ENCODE assay signal across 8 mouse cellular contexts in genomic region chr15:78843581-78844469, GRCm38 (mm10). TPM values are rescaled to one million over a fixed set of nuclear protein-coding genes. Genes with fewer than 3 reads are reported as not detected.
DNase-seq lines count a peak whose midpoint lies in the region; ATAC-seq and TF ChIP-seq lines count a peak whose summit lies in the region.

No protein-coding gene starts in this region.

- TF ChIP-seq CTCF in liver, adult 2 months (IDR thresholded peaks at IDR 0.05; ENCODE audit: low read depth, low read length) = peak; percentile 19; the same call in 1 of the 2 replicates

- peak overlapping the region; percentile 96 for H3K4me3 ChIP-seq in liver, adult 2 months (ENCODE audit: insufficient read depth, low read depth, low read length)
- peak overlapping the region; percentile 50 for H3K4me3 ChIP-seq in forebrain, embryonic 16.5 days (replicated peaks; ENCODE audit: low read length)
- H3K4me3 ChIP-seq in kidney, embryonic 14.5 days (ENCODE audit: low read length) = peak overlapping the region; percentile 68

- no peak for ATAC-seq in forebrain, embryonic 16.5 days
- no peak for ATAC-seq in kidney, embryonic 14.5 days (ENCODE audit: low FRiP score, low TSS enrichment)

- peak; percentile 69 for DNase-seq in liver, adult 2 months (ENCODE audit: extremely low read depth, low read depth, low spot score)
- DNase-seq in liver = no peak
- peak; percentile 67 to 75 for DNase-seq in lung, postnatal 4 days
- DNase-seq in thymus, postnatal 25 days = peak; percentile 79
- DNase-seq in right cerebral cortex, postnatal 25 days = no peak
- DNase-seq in cerebellum, postnatal 36 days = no peak

- H3K27me3 ChIP-seq in liver, adult 2 months (ENCODE audit: control insufficient read depth, insufficient read depth, low read length) = no peaks in the 10 kb centered on the region
- peaks cover 23% of the 10 kb centered on the region for H3K27me3 ChIP-seq in forebrain, embryonic 16.5 days (replicated peaks; ENCODE audit: control insufficient read depth, insufficient read depth, low read length)
- peaks cover 8% of the 10 kb centered on the region for H3K27me3 ChIP-seq in kidney, embryonic 14.5 days (ENCODE audit: control insufficient read depth, insufficient read depth, low read length)

- no peaks in the 10 kb centered on the region for H3K9me3 ChIP-seq in forebrain, embryonic 16.5 days (ENCODE audit: control insufficient read depth, low read length)
- no peaks in the 10 kb centered on the region for H3K9me3 ChIP-seq in kidney, embryonic 14.5 days (ENCODE audit: control insufficient read depth, low read length)

- H3K9ac ChIP-seq in liver, adult 2 months (ENCODE audit: low read depth, low read length) = peak overlapping the region; percentile 95
- no peak overlapping the region for H3K9ac ChIP-seq in forebrain, embryonic 16.5 days (replicated peaks; ENCODE audit: low read depth, low read length)
- H3K9ac ChIP-seq in kidney, embryonic 14.5 days (ENCODE audit: low read depth, low read length) = peak overlapping the region; percentile 89

- H3K27ac ChIP-seq in liver, adult 2 months (replicated peaks; ENCODE audit: insufficient read depth, low read depth, low read length) = peak overlapping the region; percentile 99
- H3K27ac ChIP-seq in forebrain, embryonic 16.5 days (ENCODE audit: low read length) = no peak overlapping the region
- peak overlapping the region; percentile 91 for H3K27ac ChIP-seq in kidney, embryonic 14.5 days (ENCODE audit: low read depth, low read length)

- H3K36me3 ChIP-seq in liver, adult 2 months (ENCODE audit: control insufficient read depth, insufficient read depth, low read length) = no peaks in the 10 kb centered on the region
- H3K36me3 ChIP-seq in forebrain, embryonic 16.5 days (ENCODE audit: control insufficient read depth, insufficient read depth) = no peaks in the 10 kb centered on the region
- peaks cover 11% of the 10 kb centered on the region; the same call in 1 of the 2 replicates for H3K36me3 ChIP-seq in kidney, embryonic 14.5 days (ENCODE audit: control insufficient read depth, insufficient read depth, low read length)

- WGBS in liver, adult 2 months = 4% methylated on average over 21 of the region's 21 CpGs
- 45% methylated on average over 21 of the region's 21 CpGs for WGBS in forebrain, embryonic 16.5 days
- WGBS in kidney, embryonic 14.5 days = 35% methylated on average over 21 of the region's 21 CpGs

- peaks cover 47% of the 10 kb centered on the region for H3K4me1 ChIP-seq in liver, adult 2 months (ENCODE audit: control insufficient read depth, insufficient read depth, low read length)
- peaks cover 30% of the 10 kb centered on the region for H3K4me1 ChIP-seq in forebrain, embryonic 16.5 days (replicated peaks; ENCODE audit: control insufficient read depth, insufficient read depth, low read length)
- peaks cover 48% of the 10 kb centered on the region for H3K4me1 ChIP-seq in kidney, embryonic 14.5 days (ENCODE audit: control insufficient read depth, insufficient read depth, low read length)

- peaks cover 15% of the 10 kb centered on the region; the same call in 1 of the 2 replicates for H3K79me2 ChIP-seq in liver, adult 2 months (ENCODE audit: control insufficient read depth, insufficient read depth, low read length)

- no peak for TF ChIP-seq POLR2A in liver, adult 2 months (IDR thresholded peaks at IDR 0.05; ENCODE audit: extremely low read depth, insufficient read depth, low read length)

- peak overlapping the region; percentile 82; the same call in 1 of the 2 replicates for H3K4me2 ChIP-seq in forebrain, embryonic 16.5 days (ENCODE audit: low read length)
- H3K4me2 ChIP-seq in kidney, embryonic 14.5 days (replicated peaks; ENCODE audit: low read depth, low read length) = peak overlapping the region; percentile 83

RNA-seq across cellular contexts. Expression of gene Cdc42ep1, which starts 1.4 kb away (rescaled TPM):
- total RNA-seq in liver, adult 2 months (2014; rRNA removed) = 6.5 and 8.5 TPM in 2 replicates
- 39.7 and 42.7 TPM in 2 replicates for polyA plus RNA-seq in liver, adult 2 months (2012; rRNA removed)
- 9.7 and 11.0 TPM in 2 replicates for polyA plus RNA-seq in forebrain, embryonic 16.5 days (2015; fragmentation: Nextera tagmentation; extraction: Ambion mirVana)
- polyA plus RNA-seq in kidney, embryonic 14.5 days (2014; fragmentation: Nextera tagmentation; extraction: Ambion mirVana) = 28.4 and 37.9 TPM in 2 replicates

RNA-seq across cellular contexts. Expression of gene Lgals2, which starts 11.5 kb away (rescaled TPM):
- 0.55 TPM in 1 of 2 replicates, not detected in the other for total RNA-seq in liver, adult 2 months (2014; rRNA removed)
- polyA plus RNA-seq in liver, adult 2 months (2012; rRNA removed) = 0.57 TPM in 1 of 2 replicates, not detected in the other
- polyA plus RNA-seq in forebrain, embryonic 16.5 days (2015; fragmentation: Nextera tagmentation; extraction: Ambion mirVana) = not detected in 2 replicates
- polyA plus RNA-seq in kidney, embryonic 14.5 days (2014; fragmentation: Nextera tagmentation; extraction: Ambion mirVana) = 0.53 and 1.6 TPM in 2 replicates

RNA-seq across cellular contexts. Expression of gene Gga1, which starts 33.2 kb away (rescaled TPM):
- 4.4 and 6.4 TPM in 2 replicates for total RNA-seq in liver, adult 2 months (2014; rRNA removed)
- 34.9 and 42.7 TPM in 2 replicates for polyA plus RNA-seq in liver, adult 2 months (2012; rRNA removed)
- 61.3 and 67.4 TPM in 2 replicates for polyA plus RNA-seq in forebrain, embryonic 16.5 days (2015; fragmentation: Nextera tagmentation; extraction: Ambion mirVana)
- 33.9 and 44.8 TPM in 2 replicates for polyA plus RNA-seq in kidney, embryonic 14.5 days (2014; fragmentation: Nextera tagmentation; extraction: Ambion mirVana)

RNA-seq across cellular contexts. Expression of gene Card10, which starts 41.0 kb away (rescaled TPM):
- 2.7 and 4.3 TPM in 2 replicates for total RNA-seq in liver, adult 2 months (2014; rRNA removed)
- polyA plus RNA-seq in liver, adult 2 months (2012; rRNA removed) = 15.0 and 18.7 TPM in 2 replicates
- 1.3 and 1.4 TPM in 2 replicates for polyA plus RNA-seq in forebrain, embryonic 16.5 days (2015; fragmentation: Nextera tagmentation; extraction: Ambion mirVana)
- 6.1 and 10.2 TPM in 2 replicates for polyA plus RNA-seq in kidney, embryonic 14.5 days (2014; fragmentation: Nextera tagmentation; extraction: Ambion mirVana)

RNA-seq across cellular contexts. Expression of gene Gm49510, which starts 55.6 kb away (rescaled TPM):
- total RNA-seq in liver, adult 2 months (2014; rRNA removed) = not detected in 2 replicates
- not detected in 2 replicates for polyA plus RNA-seq in liver, adult 2 months (2012; rRNA removed)
- polyA plus RNA-seq in forebrain, embryonic 16.5 days (2015; fragmentation: Nextera tagmentation; extraction: Ambion mirVana) = 0.19 and 0.30 TPM in 2 replicates
- polyA plus RNA-seq in kidney, embryonic 14.5 days (2014; fragmentation: Nextera tagmentation; extraction: Ambion mirVana) = 0.19 and 0.59 TPM in 2 replicates

Comparison
In these comparisons a context has a peak if more than half of its experiments do, and no peak if none do; other contexts are left out.
1. DNase-seq: peak in liver, adult 2 months (single experiment), lung, postnatal 4 days (2 of 2) and thymus, postnatal 25 days (single experiment); none in liver (single experiment), right cerebral cortex, postnatal 25 days (single experiment) and cerebellum, postnatal 36 days (0 of 2).
2. Peak in every context shown above with its lines, with median percentiles within 50 percentile points of each other: H3K4me3 ChIP-seq.